Mouse (Mus musculus): ENCODE measurements around the gene Ptprg. TPM values are rescaled to one million over a fixed set of nuclear protein-coding genes. Genes with fewer than 3 reads are reported as not detected.

Ptprg gene
- polyA plus RNA-seq, 1 experiment from 2014 or later, result 38.7 TPM

- Histone ChIP-seq H3K4me3 (ENCODE audit: low read length) (no peak overlapping the region), H3K9me3 (ENCODE audit: low read length) (no peaks in the 10 kb centered on the region), H3K36me3 (ENCODE audit: insufficient read depth, low read length) (no peaks in the 10 kb centered on the region), H3K4me1 (ENCODE audit: insufficient read depth, low read length) (peaks cover 18% of the 10 kb centered on the region), H3K27me3 (ENCODE audit: insufficient read depth, low read length) (no peaks in the 10 kb centered on the region), H3K4me2 (replicated peaks; ENCODE audit: low read depth, low read length) (no peak overlapping the region), H3K27ac (ENCODE audit: low read length) (no peak overlapping the region), H3K9ac (replicated peaks; ENCODE audit: low read length) (no peak overlapping the region)
- WGBS, result 72% methylated on average over 5 of the region's 5 CpGs
- no peak for ATAC-seq (ENCODE audit: low FRiP score, low TSS enrichment)
Observed at GRCm38 (mm10) chr14:11612426-11612825, 59.1 kb downstream of the Ptprg start.

- H3K4me2 ChIP-seq (replicated peaks; ENCODE audit: low read depth, low read length), result no peak overlapping the region
- no peak overlapping the region for H3K9ac ChIP-seq (replicated peaks; ENCODE audit: low read length)
- H3K36me3 ChIP-seq (ENCODE audit: insufficient read depth, low read length), result no peaks in the 10 kb centered on the region
- no peak overlapping the region for H3K27ac ChIP-seq (ENCODE audit: low read length)
- no peak overlapping the region for H3K4me3 ChIP-seq (ENCODE audit: low read length)
- H3K4me1 ChIP-seq (ENCODE audit: insufficient read depth, low read length), result peaks cover 25% of the 10 kb centered on the region
- no peak for ATAC-seq (ENCODE audit: low FRiP score, low TSS enrichment)
- 82% methylated on average over 3 of the region's 3 CpGs for WGBS
- no peaks in the 10 kb centered on the region for H3K27me3 ChIP-seq (ENCODE audit: insufficient read depth, low read length)
- no peaks in the 10 kb centered on the region for H3K9me3 ChIP-seq (ENCODE audit: low read length)
Observed at GRCm38 (mm10) chr14:11613146-11613545, 59.8 kb downstream of the Ptprg start.

GRCm38 (mm10) chr14:11615697-11616096 is 62.4 kb downstream of the Ptprg start:
- Histone ChIP-seq H3K4me1 (ENCODE audit: insufficient read depth, low read length) (peaks cover 22% of the 10 kb centered on the region), H3K4me3 (ENCODE audit: low read length) (no peak overlapping the region), H3K9me3 (ENCODE audit: low read length) (no peaks in the 10 kb centered on the region), H3K9ac (replicated peaks; ENCODE audit: low read length) (no peak overlapping the region), H3K27me3 (ENCODE audit: insufficient read depth, low read length) (no peaks in the 10 kb centered on the region), H3K27ac (ENCODE audit: low read length) (no peak overlapping the region), H3K4me2 (replicated peaks; ENCODE audit: low read depth, low read length) (no peak overlapping the region), H3K36me3 (ENCODE audit: insufficient read depth, low read length) (no peaks in the 10 kb centered on the region)
- ATAC-seq (ENCODE audit: low FRiP score, low TSS enrichment), result no peak
- WGBS, result 81% methylated on average over 3 of the region's 3 CpGs

GRCm38 (mm10) chr14:11617362-11617761 is 64.0 kb downstream of the Ptprg start:
- Histone ChIP-seq H3K27me3 (ENCODE audit: insufficient read depth, low read length) (no peaks in the 10 kb centered on the region), H3K4me2 (replicated peaks; ENCODE audit: low read depth, low read length) (no peak overlapping the region), H3K9me3 (ENCODE audit: low read length) (no peaks in the 10 kb centered on the region), H3K4me1 (ENCODE audit: insufficient read depth, low read length) (peaks cover 29% of the 10 kb centered on the region), H3K9ac (replicated peaks; ENCODE audit: low read length) (no peak overlapping the region), H3K27ac (ENCODE audit: low read length) (no peak overlapping the region), H3K36me3 (ENCODE audit: insufficient read depth, low read length) (no peaks in the 10 kb centered on the region), H3K4me3 (ENCODE audit: low read length) (no peak overlapping the region)
- 55% methylated on average over 6 of the region's 6 CpGs for WGBS
- peak; percentile 64 for ATAC-seq (ENCODE audit: low FRiP score, low TSS enrichment)

- no peak for ATAC-seq (ENCODE audit: low FRiP score, low TSS enrichment)
- no peak overlapping the region for H3K4me2 ChIP-seq (replicated peaks; ENCODE audit: low read depth, low read length)
- WGBS, result 71% methylated on average over 6 of the region's 6 CpGs
- H3K4me1 ChIP-seq (ENCODE audit: insufficient read depth, low read length), result peaks cover 30% of the 10 kb centered on the region
- no peak overlapping the region for H3K27ac ChIP-seq (ENCODE audit: low read length)
- no peaks in the 10 kb centered on the region for H3K27me3 ChIP-seq (ENCODE audit: insufficient read depth, low read length)
- no peak overlapping the region for H3K9ac ChIP-seq (replicated peaks; ENCODE audit: low read length)
- no peaks in the 10 kb centered on the region for H3K36me3 ChIP-seq (ENCODE audit: insufficient read depth, low read length)
- no peaks in the 10 kb centered on the region for H3K9me3 ChIP-seq (ENCODE audit: low read length)
- H3K4me3 ChIP-seq (ENCODE audit: low read length), result no peak overlapping the region
Observed at GRCm38 (mm10) chr14:11618140-11618705, 64.9 kb downstream of the Ptprg start.

DNA sequence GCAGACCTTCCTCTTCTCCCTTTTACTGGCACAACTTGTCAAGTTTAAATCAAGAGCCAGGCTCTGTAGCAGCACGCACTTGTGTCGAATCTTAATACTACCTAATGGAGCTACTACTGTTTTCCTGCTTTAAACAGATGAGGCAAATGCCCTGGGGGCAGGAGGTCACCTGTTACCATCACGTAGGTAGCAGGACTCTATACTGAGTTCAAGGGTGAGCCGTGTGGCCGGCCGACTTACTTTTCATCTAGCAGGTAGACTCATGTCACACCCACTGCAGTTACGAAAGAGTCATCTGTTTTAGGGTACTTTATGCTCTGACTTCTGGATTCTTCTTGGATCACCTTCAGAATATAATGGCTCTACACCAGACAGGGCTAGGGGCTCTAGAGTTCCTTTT is 66.3 kb downstream of the Ptprg start:
- Histone ChIP-seq H3K9ac (replicated peaks; ENCODE audit: low read length) (no peak overlapping the region), H3K27me3 (ENCODE audit: insufficient read depth, low read length) (no peaks in the 10 kb centered on the region), H3K36me3 (ENCODE audit: insufficient read depth, low read length) (no peaks in the 10 kb centered on the region), H3K4me3 (ENCODE audit: low read length) (no peak overlapping the region), H3K4me2 (replicated peaks; ENCODE audit: low read depth, low read length) (no peak overlapping the region), H3K27ac (ENCODE audit: low read length) (no peak overlapping the region), H3K9me3 (ENCODE audit: low read length) (no peaks in the 10 kb centered on the region), H3K4me1 (ENCODE audit: insufficient read depth, low read length) (peaks cover 30% of the 10 kb centered on the region)
- no peak for ATAC-seq (ENCODE audit: low FRiP score, low TSS enrichment)
- WGBS, result 85% methylated on average over 7 of the region's 7 CpGs

- H3K9me3 ChIP-seq (ENCODE audit: low read length), result no peaks in the 10 kb centered on the region
- ATAC-seq (ENCODE audit: low FRiP score, low TSS enrichment), result no peak
- no peaks in the 10 kb centered on the region for H3K36me3 ChIP-seq (ENCODE audit: insufficient read depth, low read length)
- no peak overlapping the region for H3K4me2 ChIP-seq (replicated peaks; ENCODE audit: low read depth, low read length)
- H3K27me3 ChIP-seq (ENCODE audit: insufficient read depth, low read length), result no peaks in the 10 kb centered on the region
- H3K9ac ChIP-seq (replicated peaks; ENCODE audit: low read length), result no peak overlapping the region
- 74% methylated on average over 6 of the region's 6 CpGs for WGBS
- H3K27ac ChIP-seq (ENCODE audit: low read length), result no peak overlapping the region
- H3K4me3 ChIP-seq (ENCODE audit: low read length), result no peak overlapping the region
- peaks cover 30% of the 10 kb centered on the region for H3K4me1 ChIP-seq (ENCODE audit: insufficient read depth, low read length)
Observed at GRCm38 (mm10) chr14:11620314-11620713, 67.0 kb downstream of the Ptprg start.

GRCm38 (mm10) chr14:11620962-11621568 is 67.7 kb downstream of the Ptprg start:
- H3K27me3 ChIP-seq (ENCODE audit: insufficient read depth, low read length), result no peaks in the 10 kb centered on the region
- H3K4me1 ChIP-seq (ENCODE audit: insufficient read depth, low read length), result peaks cover 30% of the 10 kb centered on the region
- H3K9me3 ChIP-seq (ENCODE audit: low read length), result no peaks in the 10 kb centered on the region
- H3K27ac ChIP-seq (ENCODE audit: low read length), result no peak overlapping the region
- peak; percentile 55; the same call in 1 of the 2 replicates for ATAC-seq (ENCODE audit: low FRiP score, low TSS enrichment)
- 12% methylated on average over 10 of the region's 10 CpGs for WGBS
- H3K9ac ChIP-seq (replicated peaks; ENCODE audit: low read length), result no peak overlapping the region
- H3K36me3 ChIP-seq (ENCODE audit: insufficient read depth, low read length), result no peaks in the 10 kb centered on the region
- H3K4me3 ChIP-seq (ENCODE audit: low read length), result no peak overlapping the region
- H3K4me2 ChIP-seq (replicated peaks; ENCODE audit: low read depth, low read length), result no peak overlapping the region

DNA sequence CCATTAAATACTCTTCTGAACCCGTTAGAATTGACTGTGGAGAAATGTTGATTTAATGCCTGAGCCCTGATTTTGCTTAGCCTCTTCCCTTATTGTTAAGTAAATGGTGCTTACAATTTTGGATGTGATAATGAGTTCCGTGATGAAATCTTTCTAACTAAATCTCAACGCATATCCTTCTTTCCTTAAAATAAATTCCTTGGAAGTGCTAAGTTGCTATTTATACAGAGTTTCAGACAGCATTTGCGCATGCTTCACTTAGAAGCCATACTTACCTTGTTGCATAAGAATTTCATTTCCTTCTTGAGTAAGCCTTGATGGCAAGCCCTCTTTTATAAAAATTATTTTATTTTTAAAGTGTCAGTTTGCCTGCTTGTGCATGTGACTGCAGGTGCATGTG is 70.2 kb downstream of the Ptprg start:
- no peak overlapping the region for H3K4me2 ChIP-seq (replicated peaks; ENCODE audit: low read depth, low read length)
- peaks cover 15% of the 10 kb centered on the region for H3K4me1 ChIP-seq (ENCODE audit: insufficient read depth, low read length)
- H3K27me3 ChIP-seq (ENCODE audit: insufficient read depth, low read length), result no peaks in the 10 kb centered on the region
- WGBS, result 74% methylated on average over 4 of the region's 4 CpGs
- no peak overlapping the region for H3K4me3 ChIP-seq (ENCODE audit: low read length)
- no peak for ATAC-seq (ENCODE audit: low FRiP score, low TSS enrichment)
- H3K27ac ChIP-seq (ENCODE audit: low read length), result no peak overlapping the region
- H3K9ac ChIP-seq (replicated peaks; ENCODE audit: low read length), result no peak overlapping the region
- H3K36me3 ChIP-seq (ENCODE audit: insufficient read depth, low read length), result no peaks in the 10 kb centered on the region
- no peaks in the 10 kb centered on the region for H3K9me3 ChIP-seq (ENCODE audit: low read length)

DNA sequence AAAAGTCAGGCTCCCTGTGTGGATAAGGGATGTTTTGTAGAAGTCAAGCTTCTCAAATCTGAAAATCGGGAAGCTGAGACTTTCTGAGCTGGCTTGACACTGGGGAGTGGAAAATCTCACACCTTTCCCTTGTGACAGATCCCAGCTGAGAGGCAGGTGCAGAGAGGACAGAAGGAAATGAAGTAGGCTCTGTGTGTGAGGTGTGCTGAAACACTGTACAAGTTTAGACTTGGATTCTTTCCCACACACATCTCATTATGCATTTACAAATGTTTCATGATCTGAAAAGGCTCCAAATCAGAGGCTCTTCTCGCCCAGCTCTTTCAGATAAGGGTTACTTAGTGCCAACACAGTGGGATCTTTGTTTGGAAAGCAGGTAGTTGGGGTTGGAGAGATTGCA is 77.4 kb downstream of the Ptprg start:
- Histone ChIP-seq H3K9ac (replicated peaks; ENCODE audit: low read length) (no peak overlapping the region), H3K36me3 (ENCODE audit: insufficient read depth, low read length) (no peaks in the 10 kb centered on the region), H3K27me3 (ENCODE audit: insufficient read depth, low read length) (no peaks in the 10 kb centered on the region), H3K4me2 (replicated peaks; ENCODE audit: low read depth, low read length) (no peak overlapping the region), H3K4me1 (ENCODE audit: insufficient read depth, low read length) (0 out of 2 replicates have a peak, but pooled peaks cover 4% of the 10 kb centered on the region), H3K4me3 (ENCODE audit: low read length) (no peak overlapping the region), H3K9me3 (ENCODE audit: low read length) (no peaks in the 10 kb centered on the region), H3K27ac (ENCODE audit: low read length) (no peak overlapping the region)
- 48% methylated on average over 2 of the region's 2 CpGs for WGBS
- no peak for ATAC-seq (ENCODE audit: low FRiP score, low TSS enrichment)
